Mouse (Mus musculus): ENCODE measurements around the gene Wapl. TPM values are rescaled to one million over a fixed set of nuclear protein-coding genes. Genes with fewer than 3 reads are reported as not detected.

Wapl gene
- 10 to 100 TPM; 35.0 to 39.3 TPM for total RNA-seq (2021)
- long read RNA-seq, experiment 1, full-length matches to known transcripts, result 2 of 9 reads
- long read RNA-seq, experiment 1, partial matches to known transcripts, result 2 of 9 reads
- long read RNA-seq, experiment 1, other reads (novel, unspliced or antisense), result 5 of 9 reads
- long read RNA-seq, experiment 2, full-length matches to known transcripts, result 5 of 17 reads
- long read RNA-seq, experiment 2, partial matches to known transcripts, result 3 of 17 reads
- long read RNA-seq, experiment 2, other reads (novel, unspliced or antisense), result 9 of 17 reads

DNA sequence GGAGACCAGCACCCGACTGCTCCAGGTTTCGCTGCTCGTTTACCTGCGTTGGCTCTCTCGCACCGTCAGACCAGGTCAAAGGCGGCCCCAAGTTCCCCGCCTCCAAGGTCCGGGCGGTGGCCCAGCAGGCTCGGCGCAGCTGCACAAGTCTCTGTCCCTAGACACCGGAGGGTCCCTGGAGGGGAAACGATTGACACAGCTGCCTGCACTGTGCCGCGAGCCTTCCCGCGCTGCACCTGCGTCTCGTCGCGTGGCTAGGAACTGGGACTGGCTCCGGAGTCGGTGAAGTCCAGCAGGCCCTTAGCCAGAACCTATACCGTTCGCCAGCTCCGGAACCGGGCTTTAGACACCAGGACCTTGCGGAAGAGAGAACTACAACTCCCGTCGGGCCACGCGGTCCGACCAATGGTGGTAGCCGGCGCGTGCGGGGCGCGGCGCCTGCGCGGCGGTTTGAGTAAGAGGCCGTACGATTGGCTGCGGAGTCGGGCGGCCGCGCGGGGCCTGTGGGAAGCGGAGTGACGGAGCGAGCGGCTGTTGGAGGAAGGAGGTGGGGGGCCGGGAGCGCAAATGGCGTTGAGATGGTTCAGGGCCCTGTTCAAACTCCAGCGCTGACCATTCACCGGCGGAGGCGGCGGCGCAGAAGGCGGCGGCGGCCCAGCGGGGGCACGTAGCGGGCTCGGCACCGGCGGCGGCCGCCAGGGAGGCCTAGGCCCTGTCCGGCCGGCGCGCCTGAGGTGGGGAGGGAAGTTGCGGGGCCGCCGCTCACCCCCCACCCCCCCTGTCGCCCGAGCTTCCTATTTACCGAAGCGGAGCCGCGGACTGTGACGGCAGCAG, at the start of gene Wapl:
TSS of gene Wapl (plus strand) at position 534 of the 834 bp plus-strand sequence.
- peak; percentile 95 for DNase-seq
- intact Hi-C loops (cut with DNase I), result no loop called here

GRCm38 (mm10) chr14:34626824-34627223, 46.9 kb upstream of the Wapl start:
- intact Hi-C loops (cut with DNase I), result no loop called here
- no peak for DNase-seq

GRCm38 (mm10) chr14:34632722-34633448, 40.8 kb upstream of the Wapl start:
- no peak for DNase-seq
- intact Hi-C loops (cut with DNase I), result no loop called here

DNA sequence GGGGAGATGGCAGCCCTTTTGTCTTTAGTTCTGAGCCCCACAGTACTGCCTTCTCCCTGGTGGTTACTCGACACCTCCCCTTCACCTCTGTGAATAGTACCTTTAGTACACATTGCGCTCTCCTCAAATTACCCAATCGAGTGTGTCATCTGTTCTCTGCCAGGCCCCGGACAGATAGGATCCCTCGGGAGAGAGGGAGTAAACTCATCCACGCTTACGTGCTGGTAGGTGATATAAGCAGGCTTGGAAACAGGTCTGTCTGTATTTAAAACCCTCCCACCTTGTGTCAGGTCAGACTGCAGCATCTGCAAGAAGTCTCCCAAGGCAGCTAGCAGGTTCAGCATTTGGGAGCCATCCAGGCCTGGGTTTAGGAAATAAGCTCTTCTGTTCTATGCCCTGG, 38.5 kb upstream of the Wapl start:
- intact Hi-C loops (cut with DNase I), result no loop called here
- DNase-seq, result no peak

DNA sequence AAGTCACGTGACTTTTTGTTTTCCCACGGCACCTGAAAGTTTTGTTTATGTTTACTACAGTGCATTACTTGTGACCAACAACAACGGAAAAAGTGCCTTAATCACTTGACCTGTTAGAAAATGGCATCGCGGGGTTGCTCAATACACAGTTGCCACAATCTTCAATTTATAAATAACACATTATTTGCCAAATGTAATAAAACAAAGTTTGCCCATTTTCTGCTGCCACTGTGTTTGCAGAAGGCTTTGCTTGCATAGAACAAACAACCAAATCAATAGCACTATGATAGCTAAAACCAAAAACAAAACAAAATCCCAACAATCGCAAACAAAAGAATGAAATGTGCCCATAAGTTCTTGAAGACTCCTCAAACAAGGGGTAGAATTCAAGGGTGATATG, 38.0 kb upstream of the Wapl start:
- no peak for DNase-seq
- intact Hi-C loops (cut with DNase I), result no loop called here

- no peak for DNase-seq
- intact Hi-C loops (cut with DNase I), result no loop called here
Measured at GRCm38 (mm10) chr14:34644140-34644539, 29.6 kb upstream of the Wapl start.

DNA sequence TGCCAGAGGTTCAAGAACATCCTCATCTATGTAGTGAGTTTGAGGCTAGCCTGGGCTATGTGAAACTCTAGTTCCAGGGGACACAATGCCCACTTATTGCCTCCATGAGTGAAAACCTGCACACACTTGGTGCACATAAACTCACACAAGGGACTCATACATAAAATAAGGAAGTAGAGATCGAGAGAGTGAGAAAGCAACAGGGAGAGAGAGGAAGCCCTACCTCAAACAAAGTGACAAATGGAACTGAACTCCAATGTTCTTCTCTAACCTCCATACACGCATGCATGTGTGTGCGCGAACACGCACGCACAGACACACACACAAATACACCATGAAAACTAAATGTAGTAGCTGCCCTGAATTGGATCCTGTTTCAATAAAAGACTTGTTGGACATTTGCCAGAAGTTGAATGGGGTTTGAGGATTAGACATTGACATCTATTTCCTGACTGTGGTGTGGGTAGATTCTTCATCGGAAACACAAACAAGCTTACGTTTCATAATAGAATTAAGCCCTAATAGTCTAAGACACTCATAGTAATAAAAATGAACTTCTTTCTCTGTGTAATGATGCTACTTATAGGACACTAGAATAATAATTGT, 25.8 kb upstream of the Wapl start:
- intact Hi-C loops (cut with DNase I), result no loop called here
- DNase-seq, result no peak

- intact Hi-C loops (cut with DNase I), result no loop called here
- DNase-seq, result no peak
Measured at GRCm38 (mm10) chr14:34657131-34657530, 16.6 kb upstream of the Wapl start.

GRCm38 (mm10) chr14:34660351-34660787, 13.4 kb upstream of the Wapl start:
- intact Hi-C loops (cut with DNase I), result loop anchor here (5.0 kb wide), 1 partner anchor 38 kb away; no protein-coding TSS in a partner anchor

DNA sequence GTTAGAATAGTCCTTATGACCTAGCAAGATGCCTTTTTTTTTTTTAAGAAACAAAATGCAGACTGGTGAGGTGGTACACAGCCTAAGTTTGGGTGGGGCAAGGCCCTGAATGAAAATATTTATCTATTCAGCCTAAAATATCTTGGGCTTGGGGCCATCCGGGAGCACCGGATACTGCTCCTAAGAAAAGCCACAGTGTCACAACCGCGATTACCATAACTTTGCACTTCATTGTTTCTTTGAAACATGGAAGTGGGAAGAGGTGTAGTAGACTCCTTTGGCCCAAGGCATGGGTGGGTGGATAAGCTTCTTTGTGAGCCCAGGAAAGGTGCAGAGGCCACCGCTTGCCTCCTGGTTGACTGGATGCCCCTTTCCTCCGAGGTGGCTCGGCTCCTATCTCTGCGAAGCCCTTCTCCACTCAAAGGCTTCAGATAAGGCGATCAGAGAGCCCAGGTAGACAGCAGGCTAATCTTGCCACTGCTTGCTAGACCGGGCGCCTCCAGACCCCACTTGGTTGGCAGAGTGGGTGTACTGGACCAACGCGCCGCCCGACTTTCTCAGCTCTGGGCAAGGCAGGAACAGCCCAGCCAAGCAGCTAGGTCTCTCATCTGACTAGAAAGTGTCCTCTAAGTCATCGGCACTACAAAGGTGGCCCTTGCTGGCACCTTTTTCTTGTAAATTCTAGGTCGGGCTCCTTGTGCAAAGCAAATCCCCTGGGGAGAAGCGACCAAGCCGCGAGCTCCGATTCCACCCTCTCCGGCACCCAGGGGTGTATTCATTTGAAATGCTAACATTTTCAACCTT, 12.7 kb upstream of the Wapl start:
- DNase-seq, result no peak
- intact Hi-C loops (cut with DNase I), result loop anchor here (5.0 kb wide), 1 partner anchor 39 kb away; no protein-coding TSS in a partner anchor

More at GRCm38 (mm10) chr14:34660351-34660787, 13.4 kb upstream of the Wapl start:
- DNase-seq, result no peak

- peak; percentile 33 to 49 for DNase-seq
- intact Hi-C loops (cut with DNase I), result loop anchor here (5.0 kb wide), 1 partner anchor 40 kb away; no protein-coding TSS in a partner anchor
Measured at GRCm38 (mm10) chr14:34661621-34662477, 11.9 kb upstream of the Wapl start.

DNA sequence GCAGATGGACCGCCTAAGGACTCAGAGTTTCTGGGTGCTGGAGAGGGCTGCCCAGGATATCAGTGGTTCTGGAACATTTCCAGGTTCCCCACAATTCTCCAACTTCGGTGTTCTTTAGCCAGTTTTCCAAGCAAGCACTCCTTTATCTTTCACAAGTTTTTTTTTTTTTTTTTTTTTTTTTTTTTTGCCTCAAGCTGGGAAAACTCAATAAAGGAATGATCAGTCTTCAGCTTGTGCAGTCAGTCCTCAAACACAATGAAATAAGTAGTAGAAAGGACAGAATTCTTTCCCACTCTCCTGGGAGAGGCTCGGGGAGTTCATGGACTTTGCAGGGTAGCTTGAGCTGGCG, 11.3 kb upstream of the Wapl start:
- intact Hi-C loops (cut with DNase I), result loop anchor here (5.0 kb wide), 1 partner anchor 40 kb away; no protein-coding TSS in a partner anchor
- no peak for DNase-seq

DNA sequence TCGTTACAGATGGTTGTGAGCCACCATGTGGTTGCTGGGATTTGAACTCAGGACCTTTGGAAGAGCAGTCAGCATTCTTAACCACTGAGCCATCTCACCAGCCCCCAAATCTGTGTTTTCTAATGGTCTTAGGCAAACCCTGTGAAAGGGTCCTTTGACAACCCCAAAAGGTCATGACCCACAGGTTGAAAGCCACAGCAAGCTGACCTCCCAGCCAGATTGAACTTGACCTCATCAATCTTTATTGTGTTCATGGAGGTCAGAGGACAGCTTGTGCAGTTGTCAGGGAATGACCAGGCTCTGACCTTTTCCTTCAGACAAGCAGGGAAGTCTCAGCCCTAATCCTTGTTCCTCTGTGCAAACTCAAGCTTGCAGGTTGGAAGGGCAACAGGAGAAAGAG, 10.3 kb upstream of the Wapl start:
- DNase-seq, result no peak
- intact Hi-C loops (cut with DNase I), result loop anchor here (5.0 kb wide), 1 partner anchor 41 kb away; no protein-coding TSS in a partner anchor

GRCm38 (mm10) chr14:34669082-34669481, 4.6 kb upstream of the Wapl start:
- no peak for DNase-seq
- intact Hi-C loops (cut with DNase I), result no loop called here

DNA sequence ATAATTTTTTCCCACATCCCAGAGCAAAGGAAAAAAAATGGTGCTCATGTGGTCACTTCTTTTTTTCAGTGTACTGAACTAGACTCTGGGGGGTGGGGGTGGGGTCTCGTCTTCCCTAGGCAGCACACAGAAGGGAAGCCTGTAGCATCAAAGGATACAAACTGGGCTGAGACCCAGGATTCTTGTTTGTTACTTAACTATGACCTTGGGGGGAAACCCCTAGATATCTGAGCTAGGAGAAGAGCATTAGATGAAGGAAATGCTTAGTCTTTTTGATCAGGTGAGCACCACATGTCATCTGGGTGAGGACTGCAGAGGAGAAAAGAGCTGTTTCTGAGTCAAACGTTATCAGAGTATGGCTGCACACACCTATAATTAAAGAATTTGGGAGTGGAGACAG, 3.5 kb upstream of the Wapl start:
- DNase-seq, result no peak
- intact Hi-C loops (cut with DNase I), result no loop called here

GRCm38 (mm10) chr14:34674229-34674791, 582 bp downstream of the Wapl start:
- DNase-seq, result peak; percentile 8 to 21
- intact Hi-C loops (cut with DNase I), result no loop called here

DNA sequence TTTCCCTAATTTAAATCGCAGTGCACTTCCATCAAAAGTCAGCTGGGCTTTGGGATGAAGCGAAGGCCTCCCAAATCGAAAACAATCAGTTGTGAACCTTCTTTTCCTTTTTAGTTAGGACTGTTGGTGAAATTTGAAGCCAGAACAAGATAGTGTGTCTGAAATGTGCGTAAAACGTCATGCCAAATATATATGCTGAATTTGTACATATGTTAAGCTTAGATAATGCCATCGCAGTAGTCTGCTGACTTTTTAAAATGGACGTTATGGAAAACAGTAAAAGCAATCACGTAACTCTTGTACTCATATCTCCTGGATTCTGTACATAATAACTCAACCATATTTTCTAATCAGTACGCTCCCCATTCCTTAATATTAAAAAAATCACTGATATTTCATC, 1.2 kb downstream of the Wapl start:
- intact Hi-C loops (cut with DNase I), result no loop called here
- DNase-seq, result no peak

DNA sequence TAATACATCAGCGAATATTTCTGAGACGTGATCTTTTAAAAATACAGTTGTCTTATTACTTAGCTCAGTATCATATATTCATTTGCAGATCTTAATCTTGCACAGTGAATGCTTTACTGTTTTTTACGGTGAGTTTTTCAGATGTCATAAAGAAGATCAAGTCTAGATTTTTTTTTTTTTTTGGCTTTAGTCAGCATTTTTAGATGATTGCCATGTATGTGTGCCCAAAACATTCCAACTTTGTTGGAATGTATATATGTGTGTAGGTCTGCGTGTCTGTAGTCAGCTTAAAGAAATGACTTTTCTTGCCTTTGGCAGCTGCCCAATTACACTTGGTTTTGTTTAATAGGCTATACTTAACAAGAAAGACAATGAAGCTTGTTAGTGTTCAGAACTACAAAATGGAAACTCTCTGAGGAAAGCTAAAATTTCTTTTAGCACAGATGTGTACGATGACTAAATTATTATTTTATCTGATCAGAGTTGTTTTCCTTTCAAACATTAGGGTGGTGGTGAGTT, 1.7 kb downstream of the Wapl start:
- intact Hi-C loops (cut with DNase I), result no loop called here
- no peak for DNase-seq
